ENCODE assay signal across 21 mouse cellular contexts in genomic region chr12:52635121-52635878, GRCm38 (mm10).
DNase-seq lines count a peak whose midpoint lies in the region; ATAC-seq and TF ChIP-seq lines count a peak whose summit lies in the region.
"Had no signal": no experiment of that assay in that cellular context is flagged by ENCODE, and none has a peak within 500 bp of the region (broad histone marks: within the 10 kb centered on the region; RNA-seq: fewer than 3 reads in every experiment).

No protein-coding gene starts in this region.

- no peak overlapping the region for H3K27ac ChIP-seq in kidney, adult 2 months (ENCODE audit: insufficient read depth, low read depth, low read length)
- no peak overlapping the region for H3K27ac ChIP-seq in kidney, embryonic 14.5 days (ENCODE audit: low read depth, low read length)
- H3K27ac ChIP-seq in midbrain, postnatal 0 days (ENCODE audit: low read depth, low read length), result no peak overlapping the region
- H3K27ac ChIP-seq in midbrain, embryonic 10.5 days (replicated peaks), result no peak overlapping the region
- H3K27ac ChIP-seq: embryonic facial prominence, embryonic 12.5 days; forebrain, embryonic 15.5 days; hindbrain, embryonic 13.5 days; limb, embryonic 10.5 days; liver, embryonic 15.5 days; midbrain, embryonic 13.5 days had no signal

- peak; percentile 3 for DNase-seq in kidney, adult 2 months
- peak; percentile 18 for DNase-seq in midbrain, postnatal 0 days (ENCODE audit: low spot score)
- DNase-seq in midbrain, embryonic 10.5 days (ENCODE audit: low spot score), result no peak
- no peak for DNase-seq in right cerebral cortex, adult 18-20 months
- no peak for DNase-seq in thymus, postnatal 14 days
- DNase-seq: cerebellum, adult 8-10 months; gastrocnemius, postnatal 10 days; kidney, postnatal 25 days; layer of hippocampus, postnatal 36 days; right cerebral cortex, postnatal 25 days; thymus, postnatal 36 days had no signal

- H3K36me3 ChIP-seq in kidney, adult 2 months (ENCODE audit: control insufficient read depth, insufficient read depth, low read length), result no peaks in the 10 kb centered on the region
- H3K36me3 ChIP-seq in kidney, embryonic 14.5 days (ENCODE audit: control insufficient read depth, insufficient read depth, low read length), result no peaks in the 10 kb centered on the region
- H3K36me3 ChIP-seq in midbrain, postnatal 0 days (ENCODE audit: insufficient read depth, low read length), result no peaks in the 10 kb centered on the region
- H3K36me3 ChIP-seq in midbrain, embryonic 10.5 days, result no peaks in the 10 kb centered on the region
- H3K36me3 ChIP-seq: embryonic facial prominence, embryonic 12.5 days; forebrain, embryonic 15.5 days; hindbrain, embryonic 13.5 days; limb, embryonic 10.5 days; liver, embryonic 15.5 days; midbrain, embryonic 13.5 days had no signal

- no peak overlapping the region for H3K9ac ChIP-seq in kidney, embryonic 14.5 days (ENCODE audit: low read depth, low read length)
- no peak overlapping the region for H3K9ac ChIP-seq in midbrain, postnatal 0 days (replicated peaks; ENCODE audit: low read length, poor library complexity, severe bottlenecking)
- H3K9ac ChIP-seq: embryonic facial prominence, embryonic 12.5 days; forebrain, embryonic 15.5 days; hindbrain, embryonic 13.5 days; liver, embryonic 15.5 days; midbrain, embryonic 13.5 days had no signal

- no peaks in the 10 kb centered on the region; the same call in 1 of the 2 replicates for H3K4me1 ChIP-seq in kidney, adult 2 months (ENCODE audit: control insufficient read depth, insufficient read depth, low read length)
- H3K4me1 ChIP-seq in kidney, embryonic 14.5 days (ENCODE audit: control insufficient read depth, insufficient read depth, low read length), result no peaks in the 10 kb centered on the region
- H3K4me1 ChIP-seq in midbrain, postnatal 0 days (ENCODE audit: insufficient read depth, low read length), result no peaks in the 10 kb centered on the region
- peaks cover 6% of the 10 kb centered on the region; the same call in 1 of the 2 replicates for H3K4me1 ChIP-seq in midbrain, embryonic 10.5 days
- H3K4me1 ChIP-seq: embryonic facial prominence, embryonic 12.5 days; hindbrain, embryonic 13.5 days; liver, embryonic 15.5 days; midbrain, embryonic 13.5 days had no signal

- TF ChIP-seq CTCF in kidney, adult 2 months (conservative IDR thresholded peaks at IDR 0.05; ENCODE audit: insufficient read depth, insufficient read length, low read depth, low read length), result no peak
- peak; percentile 63 for TF ChIP-seq CTCF in midbrain, postnatal 0 days (IDR thresholded peaks at IDR 0.05)

- no peak for ATAC-seq in kidney, embryonic 14.5 days (ENCODE audit: low FRiP score, low TSS enrichment)
- ATAC-seq in midbrain, postnatal 0 days (ENCODE audit: low FRiP score), result no peak
- ATAC-seq in common myeloid progenitor, adult 5-6 weeks (replicated peaks; ENCODE audit: low read depth, poor library complexity, severe bottlenecking), result peak; percentile 45; the same call in 1 of the 2 replicates
- ATAC-seq: activated CD4-positive, CD25-positive, alpha-beta regulatory T cell, adult 4 months; forebrain, embryonic 15.5 days; midbrain, embryonic 13.5 days had no signal

- no peak overlapping the region for H3K4me3 ChIP-seq in kidney, adult 2 months (ENCODE audit: insufficient read depth, low read depth, low read length)
- H3K4me3 ChIP-seq in kidney, embryonic 14.5 days (ENCODE audit: low read length), result no peak overlapping the region
- H3K4me3 ChIP-seq in midbrain, postnatal 0 days (ENCODE audit: low read depth, low read length), result no peak overlapping the region
- no peak overlapping the region for H3K4me3 ChIP-seq in midbrain, embryonic 10.5 days
- H3K4me3 ChIP-seq: embryonic facial prominence, embryonic 12.5 days; forebrain, embryonic 15.5 days; hindbrain, embryonic 13.5 days; limb, embryonic 10.5 days; liver, embryonic 15.5 days; midbrain, embryonic 13.5 days had no signal

- no peak for TF ChIP-seq POLR2A in kidney, adult 2 months (IDR thresholded peaks at IDR 0.05; ENCODE audit: low read depth, low read length)

- WGBS in kidney, adult 2 months, result 54% methylated on average over 8 of the region's 8 CpGs
- 56% methylated on average over 8 of the region's 8 CpGs for WGBS in kidney, embryonic 14.5 days
- WGBS in midbrain, postnatal 0 days, result 70% methylated on average over 8 of the region's 8 CpGs
- 76% methylated on average over 8 of the region's 8 CpGs for WGBS in midbrain, embryonic 10.5 days

- H3K27me3 ChIP-seq in kidney, adult 2 months (replicated peaks; ENCODE audit: control insufficient read depth, insufficient read depth, low read length), result no peaks in the 10 kb centered on the region
- H3K27me3 ChIP-seq in kidney, embryonic 14.5 days (ENCODE audit: control insufficient read depth, insufficient read depth, low read length), result no peaks in the 10 kb centered on the region
- H3K27me3 ChIP-seq in midbrain, postnatal 0 days (ENCODE audit: insufficient read depth, low read length), result no peaks in the 10 kb centered on the region
- no peaks in the 10 kb centered on the region for H3K27me3 ChIP-seq in midbrain, embryonic 10.5 days (ENCODE audit: low read depth, poor library complexity, severe bottlenecking)
- H3K27me3 ChIP-seq: embryonic facial prominence, embryonic 12.5 days; forebrain, embryonic 15.5 days; hindbrain, embryonic 13.5 days; liver, embryonic 15.5 days; midbrain, embryonic 13.5 days had no signal

- H3K4me2 ChIP-seq in kidney, embryonic 14.5 days (replicated peaks; ENCODE audit: low read depth, low read length), result no peak overlapping the region
- H3K4me2 ChIP-seq in midbrain, postnatal 0 days (ENCODE audit: low read depth, low read length, poor library complexity, severe bottlenecking), result no peak overlapping the region
- H3K4me2 ChIP-seq: embryonic facial prominence, embryonic 12.5 days; forebrain, embryonic 15.5 days; heart, embryonic 11.5 days; hindbrain, embryonic 13.5 days; liver, embryonic 15.5 days; midbrain, embryonic 13.5 days had no signal

- no peaks in the 10 kb centered on the region for H3K9me3 ChIP-seq in kidney, embryonic 14.5 days (ENCODE audit: control insufficient read depth, low read length)
- H3K9me3 ChIP-seq in midbrain, postnatal 0 days (ENCODE audit: low read length), result no peaks in the 10 kb centered on the region
- no peaks in the 10 kb centered on the region for H3K9me3 ChIP-seq in midbrain, embryonic 10.5 days (replicated peaks)
- H3K9me3 ChIP-seq: embryonic facial prominence, embryonic 12.5 days; forebrain, embryonic 15.5 days; hindbrain, embryonic 13.5 days; limb, embryonic 10.5 days; liver, embryonic 15.5 days; midbrain, embryonic 13.5 days had no signal

Comparison
In these comparisons a context has a peak if more than half of its experiments do, and no peak if none do; other contexts are left out.
1. DNase-seq: peak in kidney, adult 2 months (single experiment) and midbrain, postnatal 0 days (single experiment); none in midbrain, embryonic 10.5 days (single experiment), right cerebral cortex, adult 18-20 months (single experiment) and thymus, postnatal 14 days (single experiment).